Mouse (Mus musculus) CH12.LX (cell line): ENCODE results near the gene Ppan.

Experiments
- CTCF ChIP-seq, 2 experiments: IDR thresholded peaks in 1 of 2; conservative IDR thresholded peaks in 1 of 2; 2 replicates each; pipeline ENCODE4 v1.5.1; 2011 to 2012; ENCODE audit warnings: low read depth in 2 of 2, low read length in 2 of 2, improper control_type of control experiment in 1 of 2, inconsistent platforms in 1 of 2, mild to moderate bottlenecking in 1 of 2, moderate library complexity in 1 of 2
- EP300 ChIP-seq: IDR thresholded peaks from 2 replicates; pipeline ENCODE4 v1.6.1; 2011; ENCODE audit warnings: low read length, improper control_type of control experiment
- ETS1 ChIP-seq: conservative IDR thresholded peaks from 2 replicates; pipeline ENCODE4 v1.6.1; 2012; ENCODE audit warnings: low read depth, mild to moderate bottlenecking, inconsistent platforms, low read length, improper control_type of control experiment, moderate library complexity
- HCFC1 ChIP-seq: IDR thresholded peaks from 2 replicates; pipeline ENCODE4 v1.6.1; 2012; ENCODE audit warnings: low read depth, mild to moderate bottlenecking, inconsistent platforms, low read length, improper control_type of control experiment
- KAT2A ChIP-seq: IDR thresholded peaks from 2 replicates; pipeline ENCODE4 v1.6.1; 2012; ENCODE audit warnings: low read length, improper control_type of control experiment, inconsistent platforms; ENCODE audit not compliant: insufficient replicate concordance
- MAX ChIP-seq: IDR thresholded peaks from 2 replicates; pipeline ENCODE4 v1.6.1; 2011; ENCODE audit warnings: low read length, improper control_type of control experiment
- MEF2A ChIP-seq: IDR thresholded peaks from 2 replicates; pipeline ENCODE4 v1.6.1; 2014; ENCODE audit warnings: low read depth, mild to moderate bottlenecking, inconsistent platforms, low read length, improper control_type of control experiment, borderline replicate concordance
- MXI1 ChIP-seq: IDR thresholded peaks from 2 replicates; pipeline ENCODE4 v1.6.1; 2011; ENCODE audit warnings: mild to moderate bottlenecking, low read depth, low read length, improper control_type of control experiment
- SMC3 ChIP-seq: IDR thresholded peaks from 2 replicates; pipeline ENCODE4 v1.6.1; 2011; ENCODE audit warnings: low read depth, low read length, improper control_type of control experiment
- UBTF ChIP-seq: IDR thresholded peaks from 2 replicates; pipeline ENCODE4 v1.6.1; 2012; ENCODE audit warnings: low read depth, mild to moderate bottlenecking, inconsistent platforms, low read length, improper control_type of control experiment, moderate library complexity
- ZC3H11A ChIP-seq: IDR thresholded peaks from 2 replicates; pipeline ENCODE4 v1.6.1; 2012; ENCODE audit warnings: low read depth, mild to moderate bottlenecking, inconsistent platforms, low read length, improper control_type of control experiment

GRCm38 (mm10) chr9:20859926-20860325 is 28.0 kb upstream of the Ppan start:
- TF ChIP-seq MAX, result no peak
- TF ChIP-seq MEF2A, result no peak
- no peak for TF ChIP-seq EP300
- no peak for TF ChIP-seq ETS1
- no peak; the same call in 1 of the 2 replicates for TF ChIP-seq SMC3
- TF ChIP-seq CTCF (conservative IDR thresholded peaks at IDR 0.05 in 1 of 2, IDR thresholded peaks at IDR 0.05 in 1 of 2; ENCODE audit: low read depth in 2 of 2, low read length in 2 of 2), result peak in 1 of 2 experiments; percentile 50; a peak in 2 of 4 replicates
- TF ChIP-seq UBTF, result no peak
- TF ChIP-seq HCFC1, result no peak
- no peak for TF ChIP-seq MXI1
- TF ChIP-seq KAT2A, result no peak
- no peak for TF ChIP-seq ZC3H11A
